Mouse (Mus musculus): Measurements from ENCODE around the gene Rnf183. TPM values are rescaled to one million over a fixed set of nuclear protein-coding genes. Genes with fewer than 3 reads are reported as not detected.

The Rnf183 gene
- total RNA-seq, 2 experiments from 2014 or later = not detected

- no peak for DNase-seq (ENCODE audit: low spot score)
- intact Hi-C loops (cut with DNase I) = no loop called here
Measured at GRCm38 (mm10) chr4:62391892-62392291, 43.2 kb downstream of the Rnf183 start.

GRCm38 (mm10) chr4:62389592-62390512 is 45.2 kb downstream of the Rnf183 start:
- intact Hi-C loops (cut with DNase I) = no loop called here
- DNase-seq (ENCODE audit: low spot score) = no peak

GRCm38 (mm10) chr4:62385439-62385838 is 49.6 kb downstream of the Rnf183 start:
- intact Hi-C loops (cut with DNase I) = no loop called here
- DNase-seq (ENCODE audit: low spot score) = no peak

GRCm38 (mm10) chr4:62384159-62384558 is 50.9 kb downstream of the Rnf183 start:
- DNase-seq (ENCODE audit: low spot score) = no peak
- intact Hi-C loops (cut with DNase I) = no loop called here

GRCm38 (mm10) chr4:62383752-62384151 is 51.3 kb downstream of the Rnf183 start:
- intact Hi-C loops (cut with DNase I) = no loop called here
- no peak for DNase-seq (ENCODE audit: low spot score)

- DNase-seq (ENCODE audit: low spot score) = no peak
- intact Hi-C loops (cut with DNase I) = no loop called here
Measured at GRCm38 (mm10) chr4:62383207-62383606, 51.8 kb downstream of the Rnf183 start.

- intact Hi-C loops (cut with DNase I) = no loop called here
- DNase-seq (ENCODE audit: low spot score) = no peak
Measured at GRCm38 (mm10) chr4:62379724-62380381, 55.2 kb downstream of the Rnf183 start.

Other genes with a start within 250 kb of the Rnf183 start
- 1 to 10 TPM; 1.7 to 2.1 TPM for gene Zfp37, start 204.2 kb downstream of the Rnf183 start, total RNA-seq (2021)
- gene Slc31a2, start 172.7 kb downstream of the Rnf183 start, total RNA-seq (2021) = 10 to 100 TPM; 19.9 to 22.6 TPM
- 10 to 100 TPM; 17.9 to 18.7 TPM for gene Fkbp15, start 74.7 kb downstream of the Rnf183 start, total RNA-seq (2021)
- gene Slc31a1, start 74.5 kb downstream of the Rnf183 start, total RNA-seq (2021) = 10 to 100 TPM; 22.0 to 22.8 TPM
- 10 to 100 TPM; 42.9 to 45.1 TPM for gene Cdc26, start 26.6 kb downstream of the Rnf183 start, total RNA-seq (2021)
- 1 to 10 TPM; 9.5 to 9.6 TPM for gene Prpf4, start 26.5 kb downstream of the Rnf183 start, total RNA-seq (2021)
- under 1 TPM; 0.42 to 0.48 TPM for gene Wdr31, start 35.6 kb upstream of the Rnf183 start, total RNA-seq (2021)
- not detected for gene Bspry, start 44.8 kb upstream of the Rnf183 start, total RNA-seq (2021)
- 1 to 10 TPM; 6.0 to 6.5 TPM for gene Hdhd3, start 68.2 kb upstream of the Rnf183 start, total RNA-seq (2021)
- gene Alad, start 84.7 kb upstream of the Rnf183 start, total RNA-seq (2021) = 10 to 100 TPM; 60.2 to 63.3 TPM
- gene Pole3, start 89.8 kb upstream of the Rnf183 start, total RNA-seq (2021) = 10 to 100 TPM; 17.3 to 18.4 TPM
- under 1 TPM; 0.18 to 0.22 TPM for gene 4933430I17Rik, start 90.1 kb upstream of the Rnf183 start, total RNA-seq (2021)
- gene Rgs3, start 124.6 kb upstream of the Rnf183 start, total RNA-seq (2021) = 10 to 100 TPM; 27.9 to 31.2 TPM